Mouse (Mus musculus) left cerebral cortex, postnatal 36 days (tissue): ENCODE data around the gene Ahcyl1. TPM values are rescaled to one million over a fixed set of nuclear protein-coding genes. Genes with fewer than 3 reads are reported as not detected.
A peak's percentile ranks its signal among the peaks of the same experiment; 100 is the strongest.
"Not testable (repeated sequence)": the region's sequence is repeated elsewhere in the genome, so short reads cannot be mapped to it uniquely, and the experiment has no call there.

Experiments
- DNase-seq, 2 experiments: peaks; one replicate each; pipeline ENCODE4 v3.0.0; 2021 to 2022; ENCODE audit warnings: low spot score in 2 of 2, mixed read lengths in 1 of 2
- intact Hi-C: fragments of 180-260 bp; cut with DNase I; formaldehyde crosslinking; loops from one replicate; pipeline ENCODE4 v1.15.1; 2025
- total RNA-seq, 2 experiments: library from RNA; stranded (reverse); gene quantifications; 2 replicates each; pipeline ENCODE4 v1.2.3; 2021

The Ahcyl1 gene
- total RNA-seq, 2 experiments from 2014 or later, result 325 TPM

DNA sequence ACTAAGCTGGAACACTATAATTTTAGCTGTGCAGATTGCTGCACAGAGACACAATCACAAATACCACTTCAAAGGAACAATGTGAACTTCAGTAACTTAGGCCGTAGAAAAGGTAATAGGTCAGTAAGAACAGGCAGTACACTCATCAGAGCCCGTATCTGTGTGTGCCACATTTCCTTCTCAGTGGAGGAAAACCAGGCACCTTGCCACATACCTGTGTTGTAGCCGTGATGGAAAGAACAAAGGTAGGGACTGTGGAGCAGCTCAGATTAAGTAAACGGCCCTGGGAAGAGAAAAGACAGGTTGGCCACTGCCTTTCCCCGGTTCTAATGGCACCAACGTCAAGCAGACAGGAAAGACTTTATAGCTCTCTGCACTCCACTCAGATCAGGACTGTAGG is 28.9 kb downstream of the Ahcyl1 start:
- intact Hi-C loops, result no loop called here
- no peak for DNase-seq

GRCm38 (mm10) chr3:107664641-107665040 is 31.7 kb downstream of the Ahcyl1 start:
- intact Hi-C loops, result no loop called here

GRCm38 (mm10) chr3:107659000-107659399 is 37.4 kb downstream of the Ahcyl1 start:
- no peak for DNase-seq
- intact Hi-C loops, result loop anchor here (2.0 kb wide), 1 partner anchor 36 kb away; no protein-coding TSS in a partner anchor

More at GRCm38 (mm10) chr3:107664641-107665040, 31.7 kb downstream of the Ahcyl1 start:
- no peak for DNase-seq

DNA sequence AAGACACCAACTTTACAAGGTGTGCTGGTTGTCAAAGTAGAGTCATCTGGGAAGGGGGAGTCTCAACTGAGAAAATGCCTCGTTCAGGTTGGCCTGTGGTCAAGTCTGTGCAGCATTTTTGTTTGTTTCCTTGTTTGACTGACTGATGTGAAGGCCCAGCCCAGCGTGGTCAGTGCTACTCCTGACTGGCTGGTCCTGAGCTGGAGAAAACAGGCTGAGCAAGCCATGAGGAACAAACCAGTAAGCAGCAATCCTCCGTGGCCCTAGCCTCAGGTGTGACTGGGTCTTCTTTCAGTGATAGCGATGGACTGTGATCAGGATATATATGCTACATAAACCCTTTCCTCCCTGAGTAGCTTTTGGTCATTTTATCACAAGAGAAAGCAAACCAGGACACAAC is 39.5 kb downstream of the Ahcyl1 start:
- intact Hi-C loops, result no loop called here
- DNase-seq, result no peak

DNA sequence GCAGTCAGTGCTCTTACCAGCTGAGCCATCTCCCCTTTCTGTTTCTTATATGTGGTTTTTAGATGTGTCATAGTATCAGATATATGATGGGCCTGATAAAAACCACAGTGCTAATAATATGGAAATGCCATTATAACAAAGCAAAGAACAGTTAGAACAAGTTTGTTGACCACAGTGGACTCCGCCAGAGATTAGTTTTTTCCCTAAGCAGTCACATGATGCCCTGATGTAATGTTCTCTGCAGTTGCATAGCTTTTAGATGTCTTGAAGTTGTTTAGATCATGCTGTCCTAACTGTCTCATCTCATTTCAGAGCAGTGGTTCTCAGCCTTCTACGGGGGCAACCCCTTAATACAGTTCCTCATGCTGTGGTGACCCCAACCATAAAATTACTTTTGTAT is 40.2 kb downstream of the Ahcyl1 start:
- DNase-seq, result no peak
- intact Hi-C loops, result no loop called here

GRCm38 (mm10) chr3:107655491-107655890 is 40.9 kb downstream of the Ahcyl1 start:
- intact Hi-C loops, result no loop called here

GRCm38 (mm10) chr3:107654861-107655260 is 41.5 kb downstream of the Ahcyl1 start:
- DNase-seq, result no peak
- intact Hi-C loops, result no loop called here

More at GRCm38 (mm10) chr3:107655491-107655890, 40.9 kb downstream of the Ahcyl1 start:
- no peak for DNase-seq

GRCm38 (mm10) chr3:107652968-107653367 is 43.4 kb downstream of the Ahcyl1 start:
- DNase-seq, result no peak

GRCm38 (mm10) chr3:107650276-107650675 is 46.1 kb downstream of the Ahcyl1 start:
- intact Hi-C loops, result not testable (repeated sequence)

More at GRCm38 (mm10) chr3:107652968-107653367, 43.4 kb downstream of the Ahcyl1 start:
- intact Hi-C loops, result no loop called here

DNA sequence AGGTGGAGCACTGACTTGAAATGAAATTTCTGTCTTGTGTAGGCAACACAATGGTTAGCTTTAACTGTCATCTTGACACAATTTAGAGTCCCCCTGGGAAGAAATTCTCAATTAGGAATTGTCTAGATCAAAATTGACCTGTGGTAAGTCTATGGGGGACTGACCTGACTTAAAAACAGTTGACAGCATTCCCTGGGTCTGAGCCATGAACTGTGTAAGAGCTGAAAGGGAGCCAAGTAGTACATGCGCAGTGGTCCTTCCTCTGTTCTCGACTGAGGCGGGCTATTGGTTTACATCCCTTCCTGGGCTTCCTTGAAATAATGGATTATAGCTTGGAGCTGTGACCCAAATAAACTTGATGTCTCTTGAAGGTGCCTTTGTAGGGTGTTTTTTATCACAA is 49.4 kb downstream of the Ahcyl1 start:
- no peak for DNase-seq
- intact Hi-C loops, result no loop called here

More at GRCm38 (mm10) chr3:107650276-107650675, 46.1 kb downstream of the Ahcyl1 start:
- DNase-seq, result not testable (repeated sequence)

DNA sequence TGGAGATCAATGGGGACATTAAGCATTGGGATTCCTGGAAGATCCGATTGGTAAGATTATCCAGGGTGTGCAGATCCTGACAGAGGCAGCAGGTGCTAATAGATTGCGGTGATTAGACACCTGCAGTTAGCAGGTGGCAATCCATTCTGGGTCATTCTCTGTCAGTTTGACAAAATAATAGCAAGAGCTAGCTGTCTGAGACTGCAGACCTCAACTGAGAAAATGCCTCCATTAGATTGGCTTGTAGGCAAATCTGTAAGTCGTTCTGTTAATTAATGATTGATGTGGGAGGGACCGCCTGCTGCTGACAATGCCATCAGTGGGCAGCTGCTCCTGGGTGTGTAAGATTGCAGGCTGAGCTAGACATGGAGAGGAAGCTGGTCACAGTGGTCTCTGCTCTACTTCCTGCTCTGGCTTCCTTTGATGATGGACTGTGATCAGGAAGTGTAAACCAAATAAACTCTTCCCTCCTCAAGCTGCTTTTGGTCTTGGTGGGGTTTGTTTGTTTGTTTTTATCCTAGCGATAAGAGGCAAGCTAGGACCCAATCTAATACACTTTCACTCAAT is 58.7 kb downstream of the Ahcyl1 start:
- no peak for DNase-seq
- intact Hi-C loops, result no loop called here

DNA sequence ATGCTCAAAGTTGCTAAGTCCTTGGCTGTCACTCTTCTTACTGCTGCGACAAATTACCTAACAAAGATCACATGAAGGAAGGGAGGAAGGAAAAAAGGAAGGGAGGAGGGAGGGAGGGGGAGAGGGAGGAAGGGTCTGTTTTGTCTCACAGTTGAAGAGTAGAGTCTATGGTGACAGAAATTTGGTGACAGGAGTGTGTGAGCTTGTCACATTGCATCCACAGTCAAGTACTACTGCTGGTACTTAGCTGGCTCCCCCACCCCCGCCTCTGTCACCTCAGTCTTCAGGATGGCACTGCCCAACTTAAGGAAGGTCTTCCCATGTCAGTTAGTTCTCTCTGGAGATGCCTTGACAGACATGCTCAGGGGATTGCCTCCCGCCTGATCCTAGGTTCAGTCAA is 60.1 kb downstream of the Ahcyl1 start:
- intact Hi-C loops, result no loop called here
- DNase-seq, result no peak

- intact Hi-C loops, result no loop called here
- DNase-seq, result no peak
Observed at GRCm38 (mm10) chr3:107635836-107636235, 60.5 kb downstream of the Ahcyl1 start.

GRCm38 (mm10) chr3:107633906-107634305 is 62.5 kb downstream of the Ahcyl1 start:
- intact Hi-C loops, result loop anchor here (5.0 kb wide), 1 partner anchor 43 kb away; no protein-coding TSS in a partner anchor

DNA sequence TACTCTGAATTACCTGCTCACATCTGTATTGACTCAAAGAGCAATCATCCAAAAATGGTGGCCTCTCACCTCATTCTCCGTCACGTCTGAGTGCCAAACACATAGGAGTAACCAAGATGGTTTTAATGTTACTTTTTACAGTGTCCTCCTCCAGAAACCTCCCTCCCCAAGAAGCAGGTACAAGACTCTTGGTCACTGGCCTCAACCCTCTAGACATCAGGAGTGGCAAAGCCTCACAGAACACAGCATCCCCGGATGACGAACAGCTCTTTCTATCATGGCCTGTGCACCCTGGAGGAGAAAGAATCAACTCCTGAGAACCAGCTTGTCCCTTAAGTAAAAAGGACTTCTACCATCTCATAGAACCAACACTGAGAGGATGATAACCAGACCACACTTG is 63.6 kb downstream of the Ahcyl1 start:
- DNase-seq, result no peak
- intact Hi-C loops, result loop anchor here (5.0 kb wide), 1 partner anchor 45 kb away; no protein-coding TSS in a partner anchor

More at GRCm38 (mm10) chr3:107633906-107634305, 62.5 kb downstream of the Ahcyl1 start:
- DNase-seq, result no peak

DNA sequence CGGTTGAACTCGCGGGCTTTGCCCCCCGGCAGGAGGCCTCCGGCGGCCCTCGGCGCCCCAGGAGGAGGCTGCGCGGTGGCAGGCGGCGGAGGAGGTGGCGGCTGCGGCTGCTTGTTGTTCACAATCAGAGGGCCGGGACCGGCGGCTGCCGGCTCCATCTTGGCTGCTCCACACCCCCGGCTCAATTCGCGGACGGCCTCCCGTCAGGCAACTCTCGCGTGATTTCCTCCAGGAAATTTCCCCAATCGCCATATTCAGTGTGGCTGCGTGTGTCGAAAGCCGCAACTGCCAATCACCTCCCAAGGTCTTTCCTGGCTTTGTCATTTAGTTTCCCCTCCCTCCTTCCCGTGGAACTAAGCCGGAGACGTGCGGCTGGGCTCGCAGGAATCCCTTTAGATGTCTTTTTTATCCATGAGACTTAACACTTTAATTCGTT is 64.8 kb downstream of the Ahcyl1 start, which contains the start of gene Strip1:
Gene Strip1, minus strand, starts transcription at position 172 of the 436 bp plus-strand sequence.
- peak; percentile 89 to 93 for DNase-seq
- intact Hi-C loops, result loop anchor here (5.0 kb wide), 1 partner anchor 46 kb away; no protein-coding TSS in a partner anchor

- DNase-seq, result peak; percentile 46 to 54
- intact Hi-C loops, result loop anchor here (5.0 kb wide), 1 partner anchor 46 kb away; no protein-coding TSS in a partner anchor
Observed at GRCm38 (mm10) chr3:107630682-107631522, 65.5 kb downstream of the Ahcyl1 start, which contains the start of gene Gm10961. Gene Gm10961, plus strand, starts transcription at chr3:107631322.

- intact Hi-C loops, result no loop called here
- no peak for DNase-seq
Observed at GRCm38 (mm10) chr3:107629411-107629810, 66.9 kb downstream of the Ahcyl1 start.

DNA sequence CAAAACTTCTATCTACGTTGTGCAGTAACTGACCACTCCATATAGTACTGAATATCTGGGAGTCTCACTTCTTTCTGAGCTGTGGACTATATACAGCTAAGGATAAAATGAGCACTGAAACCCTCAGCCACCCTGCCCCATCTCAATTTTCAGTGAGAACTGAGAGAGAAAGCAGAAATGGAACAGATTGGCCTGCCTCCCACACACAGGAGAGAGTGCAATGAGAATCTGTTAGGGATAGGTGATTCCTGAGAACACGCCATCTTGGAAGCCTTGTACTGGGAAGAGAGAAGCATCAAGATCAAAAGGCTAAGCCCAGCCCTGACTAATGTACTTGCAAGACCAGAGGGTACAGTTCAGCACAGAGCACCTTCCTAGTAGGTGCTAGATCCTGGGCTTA is 67.8 kb downstream of the Ahcyl1 start:
- intact Hi-C loops, result no loop called here
- peak in 1 of 2 experiments; percentile 26 for DNase-seq

DNA sequence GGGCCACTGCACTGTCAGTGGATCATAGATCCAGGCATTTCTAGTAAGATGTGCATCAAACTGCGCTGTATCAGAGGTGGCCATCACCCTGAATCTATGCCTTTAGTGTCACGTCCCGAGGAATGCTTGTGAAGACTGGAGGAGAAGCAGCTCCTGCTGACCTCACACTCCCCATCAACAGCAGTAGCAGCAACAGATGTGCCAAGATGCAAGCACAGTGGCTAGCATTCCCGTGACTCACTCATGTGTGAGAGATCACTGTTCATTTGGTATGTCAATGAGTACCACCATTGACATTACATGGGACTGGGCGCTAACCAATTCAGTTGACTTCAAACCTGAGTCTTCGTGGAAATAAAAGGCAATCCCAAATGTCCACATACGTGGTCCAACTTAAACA is 68.7 kb downstream of the Ahcyl1 start:
- intact Hi-C loops, result no loop called here
- no peak for DNase-seq
